Mouse (Mus musculus) small intestine, adult 2 months (tissue): ENCODE results near the gene Gdnf. TPM values are rescaled to one million over a fixed set of nuclear protein-coding genes. Genes with fewer than 3 reads are reported as not detected.

ENCODE experiments used
- H3K27ac ChIP-seq: fragments of 200-500 bp; 2 replicates; pipeline ENCODE4 v1.5.1; 2012; ENCODE audit warnings: low read depth, low read length, control low read depth, inconsistent platforms; ENCODE audit not compliant: insufficient read depth
- H3K27me3 ChIP-seq: fragments of 200-500 bp; 2 replicates; pipeline ENCODE4 v1.6.1; 2012; ENCODE audit warnings: mild to moderate bottlenecking, moderate library complexity, low read length, inconsistent platforms; ENCODE audit not compliant: control insufficient read depth, insufficient read depth
- H3K36me3 ChIP-seq: fragments of 200-500 bp; 2 replicates; pipeline ENCODE4 v1.6.1; 2012; ENCODE audit warnings: mild to moderate bottlenecking, low read length, control low read depth, inconsistent platforms; ENCODE audit not compliant: control insufficient read depth, insufficient read depth
- H3K4me1 ChIP-seq: fragments of 200-500 bp; 2 replicates; pipeline ENCODE4 v1.6.1; 2012; ENCODE audit warnings: low read length, inconsistent platforms, mixed read lengths; ENCODE audit not compliant: control insufficient read depth, insufficient read depth, insufficient read length
- H3K4me3 ChIP-seq: fragments of 200-500 bp; 2 replicates; pipeline ENCODE4 v1.5.1; 2012; ENCODE audit warnings: low read depth, mild to moderate bottlenecking, control low read depth, inconsistent platforms, low read length, moderate library complexity
- CTCF ChIP-seq: fragments of 200-500 bp; IDR thresholded peaks from 2 replicates; pipeline ENCODE4 v1.5.1; 2012; ENCODE audit warnings: low read depth, mild to moderate bottlenecking, control low read depth, inconsistent platforms, low read length, moderate library complexity, mixed read lengths; ENCODE audit not compliant: insufficient replicate concordance, insufficient read length; ENCODE audit errors: extremely low read depth
- POLR2A ChIP-seq: fragments of 200-500 bp; IDR thresholded peaks from 2 replicates; pipeline ENCODE4 v1.6.1; 2012; ENCODE audit warnings: low read depth, mild to moderate bottlenecking, control low read depth, inconsistent platforms, low read length, moderate library complexity
- WGBS: fragments of 180-500 bp; shearing (Covaris S2); methylation state at CpG from one replicate; pipeline ENCODE4 v1.1.7; 2018; 5-methylcytosine and 5-hydroxymethylcytosine counted together
- polyA plus RNA-seq: library from polyadenylated mRNA; depleted of rRNA; stranded (reverse); fragments of >200 nt; gene quantifications from 2 replicates; pipeline ENCODE4 v1.2.3, GENCODE M21; 2012

Gene Gdnf
- polyA plus RNA-seq, 1 experiment = 1.1 TPM

- Histone ChIP-seq H3K27me3 (no peaks in the 10 kb centered on the region), H3K4me1 (no peaks in the 10 kb centered on the region), H3K36me3 (peaks cover 9% of the 10 kb centered on the region; the same call in 1 of the 2 replicates), H3K4me3 (no peak overlapping the region), H3K27ac (no peak overlapping the region)
- 70% methylated on average over 22 of the region's 22 CpGs for WGBS
- TF ChIP-seq CTCF (no peak), POLR2A (no peak)
Observed at GRCm38 (mm10) chr15:7877560-7878467, 67.2 kb downstream of the Gdnf start.

DNA sequence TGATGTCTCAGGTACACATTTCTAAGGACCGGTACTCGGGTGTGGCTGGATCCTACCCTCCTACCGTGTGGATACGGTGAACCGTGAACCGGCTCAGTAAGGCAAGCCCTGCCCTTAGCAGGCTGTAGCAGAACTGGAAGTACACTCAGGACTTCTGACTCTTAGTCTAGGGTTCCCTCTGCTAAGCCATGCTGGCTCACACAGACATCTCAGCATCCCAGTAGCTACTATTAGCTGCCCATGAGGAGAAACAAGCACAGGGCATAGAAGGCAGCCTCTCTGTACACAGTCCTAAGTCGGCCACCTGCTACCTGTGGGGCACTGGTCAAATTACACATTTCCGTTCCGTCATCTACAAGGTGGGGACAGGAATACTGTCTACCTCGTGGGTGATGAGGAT lies 68.2 kb downstream of the Gdnf start:
- no peak overlapping the region for H3K27ac ChIP-seq
- 85% methylated on average over 10 of the region's 10 CpGs for WGBS
- TF ChIP-seq POLR2A = no peak
- no peak for TF ChIP-seq CTCF
- H3K36me3 ChIP-seq = peaks cover 12% of the 10 kb centered on the region; the same call in 1 of the 2 replicates
- no peak overlapping the region for H3K4me3 ChIP-seq
- no peaks in the 10 kb centered on the region for H3K27me3 ChIP-seq
- H3K4me1 ChIP-seq = no peaks in the 10 kb centered on the region

DNA sequence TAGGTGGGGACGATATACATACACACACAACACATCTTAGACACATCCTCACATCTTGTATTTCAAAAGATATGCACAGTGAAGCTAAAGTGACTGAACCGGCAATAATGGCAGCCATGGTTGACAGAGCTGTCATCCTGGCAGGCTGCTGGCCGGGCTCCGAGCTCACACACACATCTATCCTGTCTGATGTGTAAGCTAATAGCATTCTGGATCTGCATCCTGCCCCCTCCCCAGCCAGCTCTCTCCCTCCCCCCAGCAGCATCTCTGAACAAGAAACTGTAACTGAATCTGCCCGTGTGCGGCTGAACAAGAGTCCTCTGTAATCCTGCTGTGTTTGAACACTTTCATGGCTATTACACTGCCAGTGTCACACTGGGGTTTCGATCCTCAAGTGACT lies 69.3 kb downstream of the Gdnf start:
- Histone ChIP-seq H3K27ac (no peak overlapping the region), H3K4me1 (no peaks in the 10 kb centered on the region), H3K36me3 (peaks cover 16% of the 10 kb centered on the region; the same call in 1 of the 2 replicates), H3K27me3 (no peaks in the 10 kb centered on the region), H3K4me3 (no peak overlapping the region)
- no peak for TF ChIP-seq CTCF
- no peak for TF ChIP-seq POLR2A
- 94% methylated on average over 7 of the region's 7 CpGs for WGBS

DNA sequence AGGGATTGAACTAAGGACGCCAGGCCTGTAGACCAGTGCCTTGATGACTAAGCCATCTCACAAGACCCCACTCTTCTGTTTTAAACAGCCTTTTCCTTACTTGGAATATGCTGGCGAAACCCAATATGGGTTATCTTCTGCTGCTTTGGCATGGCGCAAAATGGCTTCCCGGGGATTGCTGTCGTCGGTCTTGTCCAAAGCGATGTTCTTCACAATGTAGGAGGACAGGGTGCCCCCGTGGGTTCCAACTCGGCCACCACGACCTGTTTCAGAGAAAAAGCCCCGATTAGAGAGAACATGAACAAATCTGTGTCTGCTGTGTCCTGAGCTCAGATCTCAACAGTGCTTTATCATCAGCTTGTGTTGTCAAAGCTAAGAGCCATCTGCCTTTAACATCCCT lies 73.5 kb downstream of the Gdnf start:
- peaks cover 19% of the 10 kb centered on the region; the same call in 1 of the 2 replicates for H3K36me3 ChIP-seq
- H3K27ac ChIP-seq = no peak overlapping the region
- H3K4me3 ChIP-seq = no peak overlapping the region
- H3K4me1 ChIP-seq = no peaks in the 10 kb centered on the region
- no peaks in the 10 kb centered on the region for H3K27me3 ChIP-seq
- 91% methylated on average over 11 of the region's 11 CpGs for WGBS
- no peak for TF ChIP-seq CTCF
- TF ChIP-seq POLR2A = no peak

- TF ChIP-seq POLR2A = no peak
- TF ChIP-seq CTCF = no peak
- H3K27me3 ChIP-seq = no peaks in the 10 kb centered on the region
- H3K4me1 ChIP-seq = no peaks in the 10 kb centered on the region
- no peak overlapping the region for H3K27ac ChIP-seq
- WGBS = 79% methylated on average over 10 of the region's 10 CpGs
- H3K36me3 ChIP-seq = peaks cover 18% of the 10 kb centered on the region; the same call in 1 of the 2 replicates
- no peak overlapping the region for H3K4me3 ChIP-seq
Observed at GRCm38 (mm10) chr15:7885106-7885505, 74.5 kb downstream of the Gdnf start.

DNA sequence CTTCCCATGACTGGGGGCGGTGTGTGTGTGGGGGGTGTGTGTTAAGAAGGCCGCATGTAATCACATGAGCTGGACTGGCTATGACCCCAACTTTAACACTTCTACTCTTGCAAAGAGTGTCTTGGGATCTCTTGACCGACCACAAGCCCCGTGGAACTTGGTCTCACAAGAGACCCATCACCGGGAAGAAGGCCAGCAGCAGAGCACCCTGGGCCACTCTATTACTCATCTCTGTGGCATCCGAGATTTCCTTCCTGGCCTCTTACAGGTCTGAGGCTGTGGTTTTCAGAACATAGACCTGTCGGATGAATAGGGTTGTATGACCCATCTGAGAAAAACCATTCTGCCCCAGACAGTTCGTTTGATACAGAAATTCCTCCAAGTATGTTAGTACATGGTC lies 75.9 kb downstream of the Gdnf start:
- no peak for TF ChIP-seq POLR2A
- no peak for TF ChIP-seq CTCF
- no peak overlapping the region for H3K4me3 ChIP-seq

More for the DNA sequence above, 75.9 kb downstream of the Gdnf start:
- H3K36me3 ChIP-seq = peaks cover 16% of the 10 kb centered on the region; the same call in 1 of the 2 replicates
- WGBS = 80% methylated on average over 8 of the region's 8 CpGs
- H3K27ac ChIP-seq = no peak overlapping the region
- no peaks in the 10 kb centered on the region for H3K27me3 ChIP-seq
- no peaks in the 10 kb centered on the region for H3K4me1 ChIP-seq
